Mouse (Mus musculus): ENCODE measurements at regions not wholly inside any gene's neighbourhood (a gene's known extent, or its start where the extent isn't known, plus 50 kb on each side); places are given as distances from the start of the nearest gene placed in this dataset.

DNA sequence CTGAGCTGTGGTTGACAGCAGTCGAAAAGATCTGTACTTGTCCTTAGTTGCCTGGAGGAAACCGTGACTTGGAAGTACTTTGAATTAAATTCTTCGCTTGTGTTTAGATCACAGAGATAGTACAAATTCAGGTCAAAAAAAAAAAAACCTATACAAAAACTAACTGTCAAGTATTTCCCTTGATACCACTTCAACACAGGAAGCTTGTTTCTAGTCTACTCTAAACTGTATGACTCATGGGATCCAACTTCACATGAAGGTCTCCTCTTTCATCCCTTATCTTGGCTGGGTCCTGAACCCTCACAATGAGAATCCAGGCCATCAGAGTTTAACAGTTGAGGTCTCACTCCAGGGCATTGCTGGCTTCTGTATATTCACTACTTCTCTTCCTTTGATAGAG lies 54.8 kb downstream of the Tmem30b start:
- no peak for DNase-seq (ENCODE audit: low read depth, low spot score)

DNA sequence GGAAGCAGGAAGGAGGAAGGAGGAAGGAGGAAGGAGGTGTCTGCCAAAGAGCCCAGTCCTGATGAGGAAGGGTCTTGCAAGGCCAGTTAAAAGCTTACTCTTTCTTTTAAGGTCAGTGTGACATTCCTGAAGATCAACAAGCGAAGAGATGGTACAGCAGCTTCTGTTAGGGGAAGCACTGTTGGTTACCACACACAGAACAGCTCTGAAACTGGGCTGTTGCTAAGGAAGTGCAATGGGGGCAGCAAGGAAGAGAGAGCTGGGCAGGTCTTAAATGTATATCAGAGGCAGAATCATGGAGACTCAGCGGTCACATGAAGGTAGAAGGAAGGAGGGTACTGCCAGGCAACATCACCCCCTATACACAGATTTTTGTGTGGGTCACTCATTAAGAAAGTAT lies 63.3 kb downstream of the Tmem30b start:
- no peak for DNase-seq (ENCODE audit: low read depth, low spot score)

DNA sequence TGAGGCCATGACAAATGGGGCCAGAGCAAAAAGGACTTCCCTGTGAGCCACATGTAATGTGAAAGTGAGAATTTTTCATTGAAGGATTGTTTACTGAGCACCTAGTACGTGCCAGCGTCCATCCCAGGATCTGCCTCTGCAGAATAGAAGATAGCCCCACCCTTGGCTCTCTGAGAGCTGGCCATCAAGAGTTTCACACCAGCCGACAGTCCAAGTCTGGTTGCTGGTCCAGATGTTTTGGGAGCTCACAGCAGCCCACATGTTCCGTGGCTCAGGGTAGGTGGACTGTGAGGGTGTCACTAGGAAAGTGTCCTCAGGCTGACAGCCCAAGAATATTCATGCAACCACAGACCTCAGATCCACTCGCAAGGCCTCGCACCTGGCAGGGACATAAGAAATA lies 63.9 kb downstream of the Tmem30b start:
- DNase-seq (ENCODE audit: low read depth, low spot score): no peak

DNA sequence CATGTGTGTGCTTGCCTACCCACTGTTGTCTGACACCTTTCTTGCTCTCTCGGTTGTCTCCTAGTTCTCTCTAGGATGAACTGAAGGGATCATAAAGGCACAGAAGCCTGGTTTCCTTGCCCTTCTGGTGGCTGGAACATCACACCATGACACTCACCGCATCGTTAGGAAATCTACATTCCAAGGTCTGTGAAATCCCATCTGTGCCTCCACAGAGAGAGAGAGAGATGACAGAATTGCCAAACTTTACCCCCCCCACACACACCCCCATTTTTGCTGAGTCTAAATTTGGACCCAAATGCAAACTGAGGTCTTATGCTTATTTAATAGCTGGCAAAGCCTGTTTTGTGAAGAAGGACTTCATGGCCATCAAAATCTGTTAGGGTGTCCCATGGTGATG lies 64.5 kb downstream of the Tmem30b start:
- DNase-seq (ENCODE audit: low read depth, low spot score): no peak

DNA sequence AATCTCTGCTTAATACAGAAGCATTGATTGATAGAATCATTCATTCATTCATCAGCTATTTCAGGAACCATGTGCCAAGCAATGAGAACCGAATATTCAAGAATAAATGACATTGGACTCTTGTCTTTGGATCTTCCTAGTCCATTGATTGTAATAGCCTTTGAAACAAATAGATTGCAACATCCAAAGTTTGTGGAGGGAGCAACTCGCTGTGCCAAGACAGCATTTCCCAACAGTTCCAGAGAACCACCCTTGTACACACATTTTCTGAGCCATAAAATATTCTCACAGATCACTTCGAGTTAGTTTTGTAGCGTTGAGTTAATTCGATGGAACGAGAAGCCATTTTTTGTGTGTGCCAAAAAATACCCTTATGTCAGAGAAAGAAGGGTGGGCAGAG lies 65.0 kb downstream of the Tmem30b start:
- no peak for DNase-seq (ENCODE audit: low read depth, low spot score)

DNA sequence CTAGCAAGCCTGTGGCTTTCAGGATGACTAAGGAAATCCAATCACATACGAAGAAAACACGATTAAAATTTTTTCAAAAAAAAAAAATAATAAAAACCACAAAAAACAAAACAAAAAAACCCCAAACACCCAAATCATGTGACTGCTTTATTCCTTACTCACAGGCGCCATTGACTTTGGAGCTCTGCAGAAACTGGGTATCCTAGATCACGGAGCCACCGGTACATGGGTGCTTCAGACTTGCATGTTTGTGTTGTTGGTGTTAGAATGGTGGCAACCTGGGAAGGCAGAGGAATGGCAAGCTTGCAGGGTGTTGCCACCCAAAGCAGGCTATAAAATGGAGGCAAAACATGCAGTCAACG lies 65.6 kb downstream of the Tmem30b start:
- DNase-seq (ENCODE audit: low read depth, low spot score): no peak

DNA sequence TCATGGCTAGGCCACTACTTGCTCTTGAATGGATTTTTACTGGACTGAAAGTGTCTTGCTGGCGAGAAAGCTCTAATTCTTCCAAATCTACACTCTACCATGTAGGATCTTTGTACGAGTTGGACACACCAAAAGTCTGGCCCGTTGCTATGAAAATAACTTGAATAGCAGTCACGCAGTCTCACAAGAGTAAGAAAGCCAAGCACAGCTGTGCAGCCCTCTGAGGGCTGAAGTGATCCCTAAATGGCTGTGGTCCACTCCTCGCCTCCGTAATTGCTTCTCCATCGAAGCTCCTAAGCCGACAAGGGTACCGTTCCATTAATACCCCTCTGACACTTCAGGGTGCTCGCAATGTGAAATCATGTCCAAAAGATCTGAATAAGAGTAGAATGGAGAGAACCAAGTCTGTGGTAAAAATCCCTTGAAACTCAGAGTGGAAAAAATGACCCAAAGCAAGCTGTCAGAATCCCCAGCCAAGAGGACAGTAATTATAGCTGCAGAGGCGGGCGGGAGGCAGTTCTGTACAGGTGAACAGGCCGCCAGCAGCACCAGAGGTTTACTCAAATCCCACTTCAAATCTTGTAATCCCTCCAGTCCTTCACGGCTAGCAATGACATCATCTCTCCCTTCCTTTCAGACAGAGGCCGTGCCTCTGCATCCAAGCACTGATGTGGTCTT lies 66.1 kb downstream of the Tmem30b start:
- DNase-seq (ENCODE audit: low read depth, low spot score): no peak

DNA sequence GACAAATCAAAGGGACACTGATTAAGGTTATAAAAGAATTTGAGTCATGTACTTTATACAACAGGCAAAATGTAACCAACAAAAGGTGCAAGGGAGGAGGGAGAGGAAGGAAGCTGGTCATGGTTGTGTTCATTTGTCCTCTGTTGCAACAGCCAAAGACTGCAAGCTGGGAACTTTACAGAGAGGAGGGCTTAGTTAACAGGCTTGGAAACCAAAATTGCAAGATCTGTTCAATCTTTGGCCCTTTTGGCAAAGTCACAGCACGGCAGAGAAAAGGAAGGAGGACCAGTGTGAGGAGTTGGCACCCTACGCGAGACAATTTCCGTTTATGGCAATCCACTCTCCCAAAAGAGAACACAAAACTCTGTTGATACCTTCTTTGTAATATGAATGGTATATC lies 67.6 kb downstream of the Tmem30b start:
- DNase-seq (ENCODE audit: low read depth, low spot score): no peak

DNA sequence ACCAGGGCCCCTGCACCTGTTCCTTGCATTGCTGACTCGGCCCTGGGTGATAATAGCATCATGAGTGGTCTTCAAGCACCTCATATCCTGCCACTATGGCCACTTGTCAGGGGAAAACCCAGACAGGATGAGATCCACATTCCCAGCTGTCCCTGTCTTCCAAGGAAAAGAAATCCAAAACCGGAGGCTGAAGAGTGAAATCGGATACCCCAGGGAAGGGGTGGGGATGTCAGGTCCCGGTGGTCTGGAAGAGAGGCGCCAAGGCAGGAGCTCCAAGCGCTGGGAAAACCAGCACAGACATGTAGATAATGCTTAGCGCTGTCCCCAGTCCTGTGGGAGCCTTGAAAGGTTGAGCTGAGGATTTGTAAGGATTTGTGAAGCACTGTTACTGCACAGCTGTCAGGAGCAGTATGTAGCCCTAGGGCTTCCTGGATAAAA lies 69.8 kb downstream of the Tmem30b start:
- no peak for DNase-seq (ENCODE audit: low read depth, low spot score)

DNA sequence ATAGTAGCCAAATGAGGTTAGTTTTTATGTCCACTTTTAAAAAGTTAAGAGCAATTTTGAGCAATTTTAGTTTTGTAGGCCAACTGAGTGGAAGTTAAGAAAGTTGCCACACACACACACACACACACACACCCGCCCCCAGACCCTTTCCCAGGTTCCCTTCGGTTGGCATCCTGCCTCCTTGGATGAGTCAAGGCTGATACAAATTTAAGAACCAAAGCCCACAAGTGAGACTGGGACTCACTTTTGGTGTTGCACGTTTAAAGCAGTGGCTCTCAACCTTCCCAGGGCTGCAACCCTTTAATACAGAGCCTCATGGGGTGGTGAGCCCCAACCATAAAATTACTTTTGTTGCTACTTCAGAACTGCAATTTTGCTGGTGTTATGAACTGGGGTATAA lies 70.4 kb downstream of the Tmem30b start:
- DNase-seq (ENCODE audit: low read depth, low spot score): no peak

DNA sequence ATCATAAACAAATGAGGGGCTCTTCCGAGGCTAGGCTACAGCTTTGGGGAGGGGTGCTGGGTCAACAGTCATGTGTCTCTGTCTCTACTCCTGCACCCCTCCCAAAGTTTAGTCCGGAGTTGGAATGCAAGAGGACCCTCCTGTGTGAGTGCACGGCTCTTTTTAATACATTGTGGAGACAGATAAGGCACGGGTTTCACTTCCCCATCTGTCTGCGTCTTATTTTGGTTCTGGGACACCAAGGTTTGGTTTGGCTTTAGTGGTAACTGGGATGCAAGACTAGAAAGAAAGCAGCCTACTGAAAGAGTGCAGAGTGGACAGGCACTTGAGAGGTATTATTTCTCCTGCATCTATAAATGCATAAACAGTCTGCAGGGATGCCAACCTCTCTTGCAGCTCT lies 71.2 kb downstream of the Tmem30b start:
- no peak for DNase-seq (ENCODE audit: low read depth, low spot score)

DNA sequence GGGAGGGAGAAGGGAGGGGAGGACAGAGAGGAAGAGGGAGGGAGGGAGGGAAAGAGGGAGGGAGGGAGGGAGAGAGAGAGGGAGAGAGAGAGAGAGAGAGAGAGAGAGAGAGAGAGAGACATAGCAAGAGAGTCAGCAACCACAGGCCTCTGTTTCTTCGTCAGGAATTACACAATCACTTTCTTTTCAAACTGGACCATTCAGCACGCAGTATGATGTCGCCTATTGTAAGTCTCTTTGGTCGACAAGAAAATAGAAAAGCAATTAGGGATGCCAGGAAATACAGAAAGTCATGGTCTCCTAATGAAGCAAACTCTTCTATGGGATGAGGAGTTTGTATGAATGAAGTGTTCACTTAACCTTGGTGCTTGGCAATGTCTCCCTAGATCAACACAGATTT lies 73.1 kb downstream of the Tmem30b start:
- DNase-seq (ENCODE audit: low read depth, low spot score): no peak

DNA sequence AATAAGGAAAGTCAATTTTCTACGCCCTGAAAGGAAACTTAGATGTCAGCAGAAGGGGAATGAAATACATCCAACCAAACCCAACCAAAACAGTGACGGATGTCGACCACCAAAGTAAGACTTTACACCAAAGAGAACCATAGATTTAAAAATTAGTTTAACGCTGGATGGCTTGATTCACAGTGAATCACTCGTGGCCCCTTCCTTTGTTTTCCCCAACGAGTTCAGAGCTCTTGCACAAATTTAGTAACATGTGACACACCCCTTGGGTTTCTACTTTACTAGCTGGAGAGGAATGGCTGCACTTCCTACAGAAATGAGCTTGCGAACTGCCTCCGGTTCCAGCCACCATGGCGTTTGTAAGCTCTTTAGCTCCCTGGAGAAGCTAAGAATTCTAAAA lies 74.2 kb downstream of the Tmem30b start:
- DNase-seq (ENCODE audit: low read depth, low spot score): no peak

DNA sequence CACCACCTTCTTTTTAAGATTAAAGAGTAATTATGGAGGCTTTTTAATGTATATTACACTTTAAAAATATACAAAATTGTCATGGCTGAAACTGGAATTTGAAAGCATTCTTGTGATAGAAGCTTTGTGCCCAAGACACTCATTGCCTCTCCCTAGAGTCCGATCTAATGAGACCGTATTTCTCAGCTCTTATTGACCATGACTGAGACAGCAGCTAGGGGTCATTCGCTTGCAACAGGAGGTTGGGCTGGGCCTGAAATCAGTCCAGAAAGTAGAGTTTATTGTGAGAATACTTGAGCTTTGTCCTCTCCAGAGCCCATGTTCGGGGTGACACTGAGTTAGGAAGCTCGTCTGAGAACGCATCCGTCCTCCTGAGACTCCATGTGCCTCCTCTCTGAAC lies 79.7 kb downstream of the Tmem30b start:
- DNase-seq (ENCODE audit: low read depth, low spot score): no peak

DNA sequence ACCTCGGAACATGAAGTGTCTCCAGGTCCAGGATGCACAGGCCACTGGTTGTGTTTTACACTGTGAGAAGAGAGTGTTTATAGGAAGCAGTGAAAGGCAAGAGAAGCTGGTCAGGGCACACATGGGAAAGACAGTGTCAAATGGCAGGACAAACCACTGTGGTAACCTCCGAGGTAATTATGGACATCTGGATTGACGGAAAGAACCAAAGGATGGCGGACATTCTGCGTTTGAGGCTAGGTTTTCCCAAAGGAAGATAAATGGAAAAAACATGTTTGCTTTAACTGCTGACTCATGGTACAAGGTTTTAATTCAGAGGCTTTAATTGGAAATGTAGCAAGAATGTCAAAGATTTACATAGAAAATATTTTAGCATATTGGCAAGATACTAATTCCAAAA lies 80.2 kb downstream of the Tmem30b start:
- no peak for DNase-seq (ENCODE audit: low read depth, low spot score)

DNA sequence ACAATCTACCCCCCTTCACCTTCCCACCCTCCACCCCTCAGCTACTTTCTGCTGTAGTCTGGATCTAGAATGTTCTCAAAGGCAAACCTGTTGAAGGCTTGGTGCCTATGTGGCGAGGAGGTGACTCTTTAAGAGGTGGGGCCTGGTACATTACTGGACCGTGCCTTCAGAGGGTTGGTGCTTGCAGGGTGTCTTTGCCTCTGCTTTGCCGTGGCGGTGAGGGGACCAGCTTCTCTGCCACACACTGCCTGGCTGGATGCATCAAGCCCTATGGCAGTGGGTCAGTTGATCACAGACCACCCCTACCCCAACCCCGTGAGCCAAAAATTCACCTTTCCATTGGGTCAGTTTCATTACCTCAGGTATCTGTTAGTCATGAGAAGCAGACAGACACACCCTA lies 81.9 kb downstream of the Tmem30b start:
- DNase-seq (ENCODE audit: low read depth, low spot score): no peak

DNA sequence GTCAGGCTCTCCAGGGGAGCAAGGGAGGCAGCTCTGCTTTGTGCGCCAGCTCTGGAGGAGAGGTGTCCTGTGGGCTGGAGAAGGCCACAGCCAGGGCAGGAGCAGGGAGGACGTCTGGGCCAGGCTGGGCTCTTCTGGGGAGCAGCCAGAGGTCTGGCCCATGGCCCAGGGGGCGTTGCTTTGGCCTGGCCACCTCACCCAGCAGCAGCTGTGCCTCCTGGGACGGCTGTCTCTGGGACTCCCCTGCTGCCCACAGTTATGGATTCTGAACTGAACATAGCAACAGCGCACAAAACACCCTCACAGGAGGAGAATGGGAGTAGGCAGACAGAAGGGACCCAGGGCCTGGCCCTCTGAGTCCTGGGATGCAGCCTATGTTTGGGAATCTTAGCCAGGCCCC lies 84.1 kb downstream of the Tmem30b start:
- no peak for DNase-seq (ENCODE audit: low read depth, low spot score)

DNA sequence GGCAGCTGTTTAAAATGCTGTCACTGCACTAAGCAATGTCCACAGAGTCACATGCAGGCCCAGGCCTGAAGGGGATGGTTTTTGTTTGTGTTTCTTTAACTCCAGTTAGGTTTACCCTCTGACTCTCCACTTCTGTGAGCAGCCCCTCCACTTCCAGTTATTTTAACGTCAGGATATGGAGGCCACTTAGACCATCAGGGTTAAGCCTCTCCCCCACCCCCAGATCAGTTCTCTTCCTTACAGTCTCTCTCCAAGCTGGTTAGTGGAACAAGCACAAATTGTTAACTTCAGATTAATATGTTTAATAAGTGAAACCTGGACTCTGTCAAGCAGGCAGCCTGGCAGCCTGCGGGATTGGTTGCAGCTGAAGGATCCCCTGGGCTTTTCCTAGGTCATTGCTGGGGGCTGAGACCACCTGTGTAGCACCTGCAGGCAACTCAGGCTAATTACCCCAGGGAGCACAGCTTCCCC lies 85.9 kb downstream of the Tmem30b start:
- no peak for DNase-seq (ENCODE audit: low read depth, low spot score)

DNA sequence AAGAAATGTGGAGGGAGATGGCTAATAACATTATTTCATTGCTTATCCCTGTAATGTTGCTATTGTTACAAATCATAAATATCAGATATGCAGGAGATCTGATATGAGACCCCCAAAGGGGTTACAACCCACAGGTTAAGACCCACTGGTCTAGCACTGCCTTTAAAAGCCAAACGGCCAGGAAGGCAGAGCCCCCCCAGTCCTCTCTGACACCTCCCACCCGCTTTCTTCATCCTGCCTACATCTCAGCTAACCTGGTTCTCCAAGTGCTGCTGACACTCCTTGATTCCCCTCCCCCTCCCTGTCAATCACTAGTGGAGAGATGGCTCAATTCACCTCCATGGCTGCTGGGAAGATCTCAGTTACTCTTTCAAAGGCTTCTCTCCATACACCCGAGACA lies 94.9 kb downstream of the Tmem30b start:
- DNase-seq (ENCODE audit: low read depth, low spot score): no peak

DNA sequence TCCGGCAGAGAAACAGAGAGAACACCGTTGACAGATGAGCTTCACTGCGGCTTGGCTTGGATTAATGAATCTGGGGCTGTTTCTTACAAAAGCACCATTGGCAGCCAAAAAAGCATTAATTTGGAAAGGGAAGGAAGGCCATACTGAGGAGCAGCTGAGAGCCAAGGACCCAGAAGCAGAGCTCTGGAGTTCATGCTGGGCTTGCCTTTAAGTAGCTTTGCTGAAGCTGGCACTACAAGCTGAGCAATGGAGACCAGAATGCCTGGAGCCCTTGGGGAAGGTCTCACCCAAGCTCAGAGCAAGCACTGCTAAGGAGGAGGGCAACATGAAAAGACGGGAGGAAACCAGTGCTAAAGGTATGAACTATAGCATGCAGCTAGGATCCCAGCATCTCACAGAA lies 95.7 kb downstream of the Tmem30b start:
- DNase-seq (ENCODE audit: low read depth, low spot score): no peak

DNA sequence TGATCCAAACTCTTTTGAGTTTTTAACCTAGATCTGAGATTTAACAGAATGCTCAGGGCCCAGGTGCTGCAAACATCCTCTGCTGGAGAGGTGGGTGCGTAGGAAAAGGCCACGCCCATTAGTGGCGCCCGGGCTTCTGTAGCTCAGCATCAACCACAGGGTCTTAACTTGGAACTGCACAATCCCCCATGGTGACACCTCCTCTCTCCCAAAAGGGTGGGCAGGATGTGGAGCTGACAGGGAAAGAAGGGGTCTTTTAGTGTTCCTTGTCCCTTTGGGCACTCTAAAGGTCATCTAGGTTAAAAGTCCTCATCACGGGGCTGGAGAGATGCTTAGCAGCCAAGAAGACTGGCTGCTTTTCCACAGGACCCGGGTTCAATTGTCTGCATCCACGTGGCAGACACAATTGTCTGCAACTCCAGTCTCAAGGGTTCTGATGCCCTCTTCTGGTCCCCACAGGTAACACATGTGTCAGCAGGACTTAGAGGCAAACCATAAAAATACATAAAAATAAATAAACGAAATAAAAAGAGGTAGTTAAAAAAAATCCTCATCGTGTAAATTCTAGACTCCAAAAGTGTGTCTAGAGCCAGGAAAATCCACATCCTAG lies 96.2 kb downstream of the Tmem30b start:
- DNase-seq (ENCODE audit: low read depth, low spot score): peak; percentile 75

DNA sequence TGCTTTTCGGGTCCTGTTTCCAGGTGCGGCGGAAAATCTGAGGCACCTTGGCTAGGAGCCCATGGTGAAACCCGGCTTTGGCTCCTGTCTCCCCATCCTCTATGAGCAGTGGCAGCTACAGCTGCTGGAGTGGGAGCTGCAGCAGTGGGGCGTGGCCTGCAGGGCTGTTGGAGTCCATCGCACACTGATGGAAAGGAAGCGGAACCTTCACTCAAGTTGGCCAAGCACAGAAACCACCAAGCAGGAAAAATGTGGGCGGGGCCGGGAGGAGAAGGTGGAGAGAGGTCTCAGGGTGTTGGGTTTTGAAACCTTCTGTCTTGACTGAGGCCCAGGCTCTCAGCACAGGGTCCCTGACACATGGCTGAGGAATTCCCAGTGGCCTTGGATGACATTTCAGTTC lies 97.1 kb downstream of the Tmem30b start:
- peak; percentile 76 for DNase-seq (ENCODE audit: low read depth, low spot score)

DNA sequence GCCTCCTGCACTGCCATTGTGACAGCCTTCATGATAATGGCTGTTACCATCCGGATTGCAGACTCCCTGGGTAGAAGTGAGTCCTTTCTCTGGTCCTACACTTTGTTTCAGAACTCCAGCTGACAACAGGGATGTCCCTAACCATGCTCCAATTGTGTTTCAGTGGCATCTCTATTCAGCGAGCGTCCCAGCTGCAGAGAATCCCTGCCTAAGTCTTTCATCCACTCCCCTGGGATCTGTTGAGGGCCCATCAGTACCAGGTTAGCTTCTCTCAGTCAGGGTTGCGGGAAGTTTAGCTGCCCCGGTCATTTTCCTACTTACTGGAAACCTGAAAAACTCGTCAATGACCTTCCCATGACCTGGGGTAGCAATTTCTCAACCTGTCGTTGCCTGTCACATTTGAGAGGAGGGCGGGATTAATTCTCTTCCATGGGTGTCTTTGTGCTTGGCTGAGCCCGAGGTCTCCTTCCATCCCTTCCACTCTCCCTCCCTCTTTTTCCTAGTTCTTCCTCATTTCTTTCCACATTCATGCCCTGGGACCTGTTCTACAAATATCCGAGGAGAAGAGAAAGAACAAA lies 97.7 kb downstream of the Tmem30b start:
- peak; percentile 55 for DNase-seq (ENCODE audit: low read depth, low spot score)

All from ZHBTc4 (cell line).